Mouse (Mus musculus) v-Abl transformed pro-B cells (cell line): ENCODE results near the gene Gzmc.
"Not testable (repeated sequence)": the region's sequence is repeated elsewhere in the genome, so short reads cannot be mapped to it uniquely, and the experiment has no call there.

ENCODE experiments used
- in situ Hi-C, 2 experiments: fragments of 400-800 bp; cut with MboI; formaldehyde crosslinking; loops; one replicate each; pipeline ENCODE4 v1.15.1; 2025; ENCODE audit not compliant: unreplicated experiment in 2 of 2

The Gzmc gene

DNA sequence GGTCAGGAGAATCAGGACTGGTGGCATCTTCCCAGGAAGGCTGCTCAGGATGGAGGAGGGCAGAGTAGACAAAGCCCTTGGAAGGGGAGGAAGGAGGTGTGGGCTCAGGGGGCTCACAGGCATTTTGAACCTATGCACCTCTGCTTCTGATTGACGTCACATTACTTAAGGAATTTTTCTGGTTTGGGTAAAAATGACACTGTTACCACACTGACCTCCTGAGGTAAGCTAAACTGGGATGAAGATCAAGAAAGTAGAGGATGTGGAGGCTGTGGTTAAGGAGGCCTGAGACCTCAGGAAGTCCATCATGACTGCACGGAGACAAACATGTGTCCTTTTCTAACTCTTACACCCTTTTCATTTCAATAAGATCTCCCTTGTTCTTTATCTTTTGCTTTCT, at the start of gene Gzmc:
Gzmc (minus strand) TSS at position 101 of the 400 bp plus-strand sequence.
- in situ Hi-C loops: no loop called here

GRCm38 (mm10) chr14:56283816-56284215, 49.4 kb upstream of the Gzmc start:
- in situ Hi-C loops: no loop called here

- in situ Hi-C loops: no loop called here
These were observed 46.6 kb upstream of the Gzmc start for GRCm38 (mm10) chr14:56281090-56281489.

GRCm38 (mm10) chr14:56278691-56279090, 44.2 kb upstream of the Gzmc start:
- in situ Hi-C loops: not testable (repeated sequence)

GRCm38 (mm10) chr14:56276096-56276495, 41.6 kb upstream of the Gzmc start:
- in situ Hi-C loops: not testable (repeated sequence)

- in situ Hi-C loops: no loop called here
These were observed 31.7 kb upstream of the Gzmc start for GRCm38 (mm10) chr14:56266109-56266508.

DNA sequence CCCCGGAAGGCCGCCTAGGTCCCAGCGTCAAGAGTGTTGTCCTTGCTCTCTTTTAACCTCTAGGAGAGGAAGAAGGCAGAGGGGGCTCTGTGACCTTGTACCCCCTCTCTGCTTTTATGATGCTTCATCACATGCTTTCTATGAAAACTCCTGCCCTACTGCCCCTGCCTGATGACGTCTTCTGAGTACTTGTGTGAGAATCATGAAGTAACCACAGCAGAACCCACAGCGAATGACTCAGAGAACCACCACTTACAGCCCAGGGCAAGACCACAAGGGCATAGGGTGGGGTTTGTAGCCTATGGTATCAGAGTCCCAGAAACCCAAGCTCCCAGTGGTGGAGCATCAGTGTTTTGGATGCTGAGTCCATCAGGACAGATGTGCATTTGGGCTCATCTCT, 27.7 kb upstream of the Gzmc start, which contains the start of gene Gzmb:
Gzmb (minus strand) TSS at position 108 of the 400 bp plus-strand sequence.
- in situ Hi-C loops: no loop called here

GRCm38 (mm10) chr14:56240409-56240808, 6.0 kb upstream of the Gzmc start:
- in situ Hi-C loops: no loop called here

- in situ Hi-C loops: no loop called here
These were observed 23.1 kb downstream of the Gzmc start, which contains the start of gene Gzmf for GRCm38 (mm10) chr14:56211317-56211716. Gzmf (minus strand) TSS chr14:56211417.

- in situ Hi-C loops: loop anchor here in 1 of 2 experiments (10.0 kb wide), 1 partner anchor 99 kb away; no protein-coding TSS in a partner anchor
These were observed 28.8 kb downstream of the Gzmc start for GRCm38 (mm10) chr14:56205613-56206012.

GRCm38 (mm10) chr14:56205021-56205420, 29.4 kb downstream of the Gzmc start:
- in situ Hi-C loops: loop anchor here in 1 of 2 experiments (10.0 kb wide), 1 partner anchor 100 kb away; no protein-coding TSS in a partner anchor

DNA sequence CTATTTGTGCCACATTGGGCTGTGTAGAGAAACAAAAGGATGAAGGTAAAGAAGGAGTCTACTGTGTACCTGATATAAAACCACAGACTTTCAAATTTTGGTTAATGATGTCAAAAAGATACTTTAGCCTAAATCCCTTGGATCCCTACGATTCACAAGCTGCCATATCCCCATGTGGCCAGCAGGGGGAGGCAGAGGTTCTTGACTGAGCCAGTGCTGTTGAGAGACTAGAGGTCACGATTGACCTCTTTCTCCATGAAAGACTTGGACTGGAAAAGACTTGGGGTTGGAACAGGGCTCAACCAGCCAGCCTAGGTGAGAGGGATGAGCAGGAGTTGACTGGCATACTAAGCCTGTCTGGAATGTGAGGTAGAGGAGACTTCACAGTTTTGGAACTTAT, 30.5 kb downstream of the Gzmc start:
- in situ Hi-C loops: loop anchor here in 1 of 2 experiments (10.0 kb wide), 1 partner anchor 101 kb away; no protein-coding TSS in a partner anchor

DNA sequence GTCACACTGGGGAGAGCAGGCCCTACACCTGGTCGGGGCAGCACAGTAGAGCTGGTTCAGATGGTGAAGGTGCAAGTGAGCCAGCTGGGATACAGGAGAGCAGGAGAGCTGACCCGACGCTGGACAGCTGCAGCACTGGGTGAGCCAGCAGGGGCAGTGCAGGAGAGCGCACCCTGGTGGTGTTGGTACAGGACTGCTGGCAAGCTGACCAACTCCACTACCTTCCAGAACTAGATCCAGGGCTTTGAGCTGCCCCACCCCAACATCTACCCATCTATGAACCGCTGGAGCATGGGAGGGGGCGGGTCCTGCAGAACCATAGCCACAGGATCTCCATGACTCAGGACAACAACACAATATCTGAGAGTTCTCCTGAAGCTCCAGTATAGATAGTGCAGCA, 47.5 kb downstream of the Gzmc start:
- in situ Hi-C loops: no loop called here

DNA sequence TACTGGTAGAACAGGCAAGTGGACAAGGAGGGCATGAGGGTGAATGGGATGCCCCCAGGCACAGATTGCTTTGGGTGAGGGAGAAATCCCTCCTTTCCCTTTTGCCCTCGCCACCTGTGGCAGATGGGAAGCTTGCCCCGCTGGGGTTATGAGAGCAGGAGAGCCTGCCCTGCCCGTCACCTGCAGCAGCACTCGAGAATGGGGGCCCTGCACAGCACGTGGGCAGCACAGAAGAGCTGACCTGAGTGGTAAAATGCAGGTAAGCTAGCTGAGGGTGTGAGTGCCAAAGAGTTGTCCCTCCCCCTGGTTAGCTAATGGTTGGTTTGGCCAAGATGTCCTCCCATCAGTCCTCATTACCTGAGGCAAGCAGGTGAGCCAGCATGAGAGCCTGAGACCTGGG, 47.9 kb downstream of the Gzmc start:
- in situ Hi-C loops: no loop called here
